Mouse (Mus musculus) hindbrain, embryonic 10.5 days (tissue): ENCODE measurements at regions not wholly inside any gene's neighbourhood (a gene's known extent, or its start where the extent isn't known, plus 50 kb on each side); places are given as distances from the start of the nearest gene placed in this dataset.

Experiments used
- DNase-seq: peaks from one replicate; pipeline ENCODE4 v3.0.0-alpha.2; 2017; ENCODE audit warnings: low spot score
- H3K27ac ChIP-seq: fragments of 300-500 bp; sonication (generic); 2 replicates; pipeline ENCODE4 v1.5.1; 2016; ENCODE audit warnings: mild to moderate bottlenecking, moderate library complexity
- H3K27me3 ChIP-seq: fragments of 300-500 bp; sonication (generic); 2 replicates; pipeline ENCODE4 v1.6.1; 2016; ENCODE audit warnings: mild to moderate bottlenecking; ENCODE audit not compliant: poor library complexity, insufficient read depth, severe bottlenecking
- H3K36me3 ChIP-seq: fragments of 300-500 bp; sonication (generic); 2 replicates; pipeline ENCODE4 v1.6.1; 2016; ENCODE audit warnings: mild to moderate bottlenecking, moderate library complexity
- H3K4me1 ChIP-seq: fragments of 300-500 bp; sonication (generic); replicated peaks from 2 replicates; pipeline ENCODE4 v1.6.1; 2016; ENCODE audit warnings: mild to moderate bottlenecking
- H3K4me3 ChIP-seq: fragments of 300-500 bp; sonication (generic); 2 replicates; pipeline ENCODE4 v1.5.1; 2016; ENCODE audit warnings: mild to moderate bottlenecking, moderate library complexity
- H3K9me3 ChIP-seq: fragments of 300-500 bp; sonication (generic); 2 replicates; pipeline ENCODE4 v1.6.1; 2016; ENCODE audit warnings: mild to moderate bottlenecking, moderate library complexity
- WGBS: fragments of 180-500 bp; shearing (Covaris S2); methylation state at CpG from one replicate; pipeline ENCODE4 v1.1.7; 2016; 5-methylcytosine and 5-hydroxymethylcytosine counted together

GRCm38 (mm10) chr3:50583475-50583874 is 140.1 kb upstream of the Slc7a11 start:
- no peaks in the 10 kb centered on the region for H3K4me1 ChIP-seq
- H3K9me3 ChIP-seq: no peaks in the 10 kb centered on the region
- 79% methylated on average over 6 of the region's 6 CpGs for WGBS
- H3K4me3 ChIP-seq: no peak overlapping the region
- H3K36me3 ChIP-seq: no peaks in the 10 kb centered on the region
- DNase-seq: no peak
- no peak overlapping the region for H3K27ac ChIP-seq
- no peaks in the 10 kb centered on the region for H3K27me3 ChIP-seq

- WGBS: 99% methylated on average over 9 of the region's 9 CpGs
- Histone ChIP-seq H3K36me3 (no peaks in the 10 kb centered on the region), H3K4me3 (no peak overlapping the region), H3K4me1 (no peaks in the 10 kb centered on the region), H3K9me3 (0 out of 2 replicates have a peak, but pooled peaks cover 4% of the 10 kb centered on the region), H3K27ac (no peak overlapping the region), H3K27me3 (no peaks in the 10 kb centered on the region)
- DNase-seq: no peak
Measured at GRCm38 (mm10) chr3:50574388-50574787, 131.0 kb upstream of the Slc7a11 start.

GRCm38 (mm10) chr3:50570027-50570426 is 126.6 kb upstream of the Slc7a11 start:
- H3K27me3 ChIP-seq: no peaks in the 10 kb centered on the region
- H3K9me3 ChIP-seq: 0 out of 2 replicates have a peak, but pooled peaks cover 4% of the 10 kb centered on the region
- no peaks in the 10 kb centered on the region for H3K4me1 ChIP-seq
- no peaks in the 10 kb centered on the region for H3K36me3 ChIP-seq
- no peak for DNase-seq
- H3K27ac ChIP-seq: no peak overlapping the region
- H3K4me3 ChIP-seq: no peak overlapping the region

- Histone ChIP-seq H3K4me3 (no peak overlapping the region), H3K27me3 (no peaks in the 10 kb centered on the region), H3K4me1 (no peaks in the 10 kb centered on the region), H3K9me3 (0 out of 2 replicates have a peak, but pooled peaks cover 4% of the 10 kb centered on the region), H3K36me3 (no peaks in the 10 kb centered on the region), H3K27ac (no peak overlapping the region)
- DNase-seq: no peak
- 93% methylated on average over 10 of the region's 10 CpGs for WGBS
Measured at GRCm38 (mm10) chr3:50569565-50569964, 126.2 kb upstream of the Slc7a11 start.

- Histone ChIP-seq H3K27ac (no peak overlapping the region), H3K36me3 (no peaks in the 10 kb centered on the region), H3K4me1 (peaks cover 14% of the 10 kb centered on the region), H3K9me3 (no peaks in the 10 kb centered on the region), H3K4me3 (no peak overlapping the region), H3K27me3 (no peaks in the 10 kb centered on the region)
- WGBS: 65% methylated on average over 1 of the region's 1 CpGs
- DNase-seq: no peak
Measured at GRCm38 (mm10) chr3:50554150-50554549, 110.7 kb upstream of the Slc7a11 start.

GRCm38 (mm10) chr3:50548568-50548967 is 105.2 kb upstream of the Slc7a11 start:
- Histone ChIP-seq H3K4me1 (peaks cover 14% of the 10 kb centered on the region), H3K9me3 (no peaks in the 10 kb centered on the region), H3K36me3 (no peaks in the 10 kb centered on the region), H3K4me3 (no peak overlapping the region), H3K27me3 (no peaks in the 10 kb centered on the region), H3K27ac (no peak overlapping the region)
- DNase-seq: no peak
- WGBS: 91% methylated on average over 4 of the region's 4 CpGs

- Histone ChIP-seq H3K4me3 (no peak overlapping the region), H3K4me1 (no peaks in the 10 kb centered on the region), H3K27me3 (no peaks in the 10 kb centered on the region), H3K27ac (no peak overlapping the region), H3K36me3 (no peaks in the 10 kb centered on the region), H3K9me3 (peaks cover 4% of the 10 kb centered on the region; the same call in 1 of the 2 replicates)
- no peak for DNase-seq
- WGBS: 49% methylated on average over 2 of the region's 2 CpGs
Measured at GRCm38 (mm10) chr3:50530654-50531053, 87.2 kb upstream of the Slc7a11 start.

- H3K4me1 ChIP-seq: no peaks in the 10 kb centered on the region
- no peak overlapping the region for H3K27ac ChIP-seq
- 97% methylated on average over 1 of the region's 1 CpGs for WGBS
- no peaks in the 10 kb centered on the region for H3K9me3 ChIP-seq
- H3K36me3 ChIP-seq: no peaks in the 10 kb centered on the region
- no peak for DNase-seq
- no peak overlapping the region for H3K4me3 ChIP-seq
- no peaks in the 10 kb centered on the region for H3K27me3 ChIP-seq
Measured at GRCm38 (mm10) chr3:50524006-50524405, 80.6 kb upstream of the Slc7a11 start.

- 87% methylated on average over 2 of the region's 2 CpGs for WGBS
Measured at GRCm38 (mm10) chr3:50507211-50507610, 63.8 kb upstream of the Slc7a11 start.

More at GRCm38 (mm10) chr3:50507211-50507610, 63.8 kb upstream of the Slc7a11 start:
- Histone ChIP-seq H3K9me3 (no peaks in the 10 kb centered on the region), H3K36me3 (no peaks in the 10 kb centered on the region), H3K27ac (no peak overlapping the region), H3K4me1 (no peaks in the 10 kb centered on the region), H3K27me3 (no peaks in the 10 kb centered on the region), H3K4me3 (no peak overlapping the region)
- DNase-seq: no peak
